Mouse (Mus musculus): ENCODE data around the gene Lgals12.

DNA sequence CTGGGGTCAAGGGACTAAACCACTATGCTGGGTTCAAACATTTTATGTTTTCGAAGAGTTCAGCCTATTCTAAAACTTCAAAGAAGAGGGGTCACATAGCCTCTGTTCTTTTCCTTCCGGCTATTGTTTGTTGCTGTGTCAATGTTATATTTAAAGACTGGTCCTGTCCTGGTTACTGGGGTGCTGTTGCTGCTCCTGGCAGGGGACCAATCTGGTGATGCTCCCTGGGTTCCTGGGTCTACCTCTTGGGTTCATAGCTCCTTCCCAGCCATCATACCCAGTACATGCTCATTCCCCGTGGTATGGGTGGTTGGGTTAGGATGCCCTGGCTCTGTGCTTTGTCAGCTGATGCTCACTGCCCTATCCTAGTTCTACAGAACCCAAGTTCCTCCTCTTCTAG is 29.3 kb downstream of the Lgals12 start:
- no peak for TF ChIP-seq CTCF (IDR thresholded peaks at IDR 0.05; ENCODE audit: control insufficient read depth, insufficient read depth, low read length)
- TF ChIP-seq POLR2A (IDR thresholded peaks at IDR 0.05; ENCODE audit: borderline replicate concordance, control insufficient read depth, low read depth, low read length) = no peak
